Mouse (Mus musculus) gastrocnemius, adult 18-20 months (tissue): ENCODE data around the gene Crkl. TPM values are rescaled to one million over a fixed set of nuclear protein-coding genes. Genes with fewer than 3 reads are reported as not detected.

Experiments used
- DNase-seq: peaks from one replicate; pipeline ENCODE4 v3.0.0; 2021; ENCODE audit warnings: low spot score
- long read RNA-seq, 2 experiments: library from polyadenylated mRNA; stranded (forward); transcript quantifications; one replicate each; pipeline ENCODE4 v2.0.0; 2021
- total RNA-seq, 2 experiments: library from RNA; stranded (reverse); gene quantifications; 2 replicates each; pipeline ENCODE4 v1.2.3; 2021

Gene Crkl
- total RNA-seq: 10 to 100 TPM; 23.4 to 30.2 TPM
- long read RNA-seq, experiment 1, full-length matches to known transcripts: 20 of 22 reads
- long read RNA-seq, experiment 1, partial matches to known transcripts: 2 of 22 reads
- long read RNA-seq, experiment 1, other reads (novel, unspliced or antisense): 0 of 22 reads
- long read RNA-seq, experiment 2, full-length matches to known transcripts: 21 of 28 reads
- long read RNA-seq, experiment 2, partial matches to known transcripts: 2 of 28 reads
- long read RNA-seq, experiment 2, other reads (novel, unspliced or antisense): 5 of 28 reads

GRCm38 (mm10) chr16:17451541-17452372 is at the start of gene Crkl:
Gene Crkl (plus strand): TSS chr16:17451987.
- peak; percentile 97 for DNase-seq

DNA sequence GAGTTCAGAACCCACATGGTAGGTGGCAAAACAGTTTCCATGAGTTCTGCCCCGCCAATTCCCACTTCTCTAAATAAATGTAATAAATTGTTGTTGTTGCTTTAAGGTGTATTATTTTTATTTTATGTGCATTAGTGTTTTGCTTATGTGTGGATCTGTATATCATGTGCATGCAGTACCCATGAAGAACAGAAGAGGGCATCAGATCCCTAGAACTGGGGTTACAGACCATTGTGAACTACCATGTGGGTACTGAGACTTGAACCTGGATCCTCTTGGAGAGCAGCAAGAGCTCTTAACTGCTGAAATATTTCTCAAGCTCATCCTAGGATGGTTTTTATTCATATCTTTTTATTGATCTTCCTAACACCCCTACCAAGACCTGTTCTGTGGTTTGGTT is 48.9 kb upstream of the Crkl start:
- DNase-seq: peak; percentile 39

DNA sequence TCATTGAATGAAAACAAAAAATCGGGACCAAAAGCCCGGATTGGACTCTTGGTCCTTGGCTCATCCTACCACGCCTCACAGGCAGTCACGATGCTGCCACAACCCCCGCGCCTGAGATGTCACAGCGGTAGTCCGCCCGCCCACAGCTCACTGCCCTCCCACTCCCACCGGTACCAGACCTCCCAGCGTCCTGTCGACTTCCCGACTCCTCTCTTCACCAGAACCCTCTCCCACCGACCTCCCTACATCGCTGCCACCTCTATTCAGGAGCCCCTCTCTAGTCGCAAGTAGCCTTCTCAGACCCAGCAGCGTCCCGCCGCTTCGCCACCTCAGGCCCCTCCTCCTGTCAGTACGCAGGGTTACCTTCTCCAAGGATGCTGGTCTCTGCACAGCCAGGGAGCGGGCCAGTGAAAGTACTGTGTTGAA is 46.5 kb upstream of the Crkl start:
- DNase-seq: peak; percentile 49

- DNase-seq: peak; percentile 100
Measured at GRCm38 (mm10) chr16:17405736-17406443, 45.9 kb upstream of the Crkl start, which contains the start of the genes Snap29 and Pi4ka. Gene Snap29 (plus strand): TSS chr16:17405986. Gene Pi4ka (minus strand): TSS chr16:17406314.

DNA sequence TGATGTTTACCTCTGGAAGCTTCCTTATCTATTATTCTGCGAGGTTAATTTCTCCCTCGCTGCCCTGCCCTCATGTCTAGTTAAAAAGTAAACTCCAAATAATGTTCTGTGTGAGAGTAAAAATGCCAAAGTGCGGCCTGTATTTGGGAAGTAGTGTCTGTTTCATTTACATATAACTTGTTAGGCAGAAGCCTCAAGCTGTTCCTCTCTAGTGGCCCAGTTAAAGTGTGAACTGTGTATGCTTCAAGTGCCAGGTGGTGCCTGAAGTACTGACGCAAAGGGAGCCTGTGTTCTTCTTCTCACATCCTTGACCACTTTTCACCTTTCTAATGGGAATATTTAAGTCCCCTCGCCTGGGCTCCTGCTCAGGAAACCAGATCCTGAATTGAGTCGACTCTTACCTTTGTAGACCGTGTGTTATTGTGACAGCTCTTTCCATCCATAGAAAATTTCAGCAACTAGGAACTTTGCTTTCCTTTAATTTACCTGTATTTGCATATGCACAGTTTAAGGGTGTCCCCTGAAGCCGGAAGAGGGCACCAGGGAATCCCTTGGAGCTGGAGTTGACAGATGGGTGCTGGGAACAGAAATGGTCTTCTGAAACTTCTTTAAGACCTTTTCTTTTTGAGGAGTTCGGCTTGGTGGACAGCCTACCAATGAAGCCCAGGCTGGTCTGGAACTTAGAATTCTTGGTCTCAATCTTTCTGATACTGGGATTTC is 45.1 kb upstream of the Crkl start:
- no peak for DNase-seq

DNA sequence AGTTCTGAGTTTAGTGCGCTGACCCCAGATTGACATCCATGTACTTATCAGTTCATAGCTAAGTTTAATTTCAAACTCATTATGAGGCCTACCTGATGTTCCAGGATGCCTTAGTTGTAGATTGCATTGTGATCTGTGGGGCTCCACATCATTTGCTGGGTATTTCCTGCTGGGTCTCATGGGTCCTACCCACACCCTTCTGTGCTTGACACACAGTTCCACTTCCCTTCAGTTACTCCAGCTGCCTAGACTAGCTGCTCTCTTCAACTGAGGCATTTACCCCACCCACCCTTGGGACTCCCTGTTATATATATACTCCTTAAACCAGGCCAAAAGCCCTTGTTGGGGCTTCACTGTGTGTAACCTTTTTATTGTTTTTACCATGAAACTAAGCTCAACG is 42.7 kb upstream of the Crkl start:
- DNase-seq: no peak

- no peak for DNase-seq
Measured at GRCm38 (mm10) chr16:17410209-17410608, 41.6 kb upstream of the Crkl start.

GRCm38 (mm10) chr16:17423021-17423420 is 28.8 kb upstream of the Crkl start:
- no peak for DNase-seq

GRCm38 (mm10) chr16:17432576-17432975 is 19.2 kb upstream of the Crkl start:
- no peak for DNase-seq

- peak; percentile 34 for DNase-seq
Measured at GRCm38 (mm10) chr16:17452373-17452715, 557 bp downstream of the Crkl start.

DNA sequence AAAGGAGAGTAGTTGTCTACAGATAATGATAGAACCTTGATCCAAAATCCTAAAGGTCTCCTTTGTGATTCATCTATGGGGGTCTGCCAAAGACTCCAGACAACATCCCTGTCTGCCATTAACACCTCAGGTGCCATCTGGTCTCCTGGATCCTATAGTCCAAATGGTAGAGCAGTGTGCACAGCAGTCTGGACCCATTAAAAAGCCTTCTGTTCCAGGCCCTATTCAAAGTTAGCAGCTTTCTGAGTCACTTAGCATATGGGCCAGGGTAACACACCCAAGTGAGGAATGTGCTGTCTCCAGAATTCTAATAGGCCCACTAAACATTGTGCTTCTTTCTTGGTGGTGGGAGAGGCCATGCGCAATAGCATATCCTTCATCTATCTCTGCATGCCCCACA is 5.1 kb downstream of the Crkl start:
- DNase-seq: no peak

- DNase-seq: no peak
Measured at GRCm38 (mm10) chr16:17460254-17460653, 8.5 kb downstream of the Crkl start.

- DNase-seq: no peak
Measured at GRCm38 (mm10) chr16:17461596-17461995, 9.8 kb downstream of the Crkl start.

- DNase-seq: no peak
Measured at GRCm38 (mm10) chr16:17463184-17463583, 11.4 kb downstream of the Crkl start.

DNA sequence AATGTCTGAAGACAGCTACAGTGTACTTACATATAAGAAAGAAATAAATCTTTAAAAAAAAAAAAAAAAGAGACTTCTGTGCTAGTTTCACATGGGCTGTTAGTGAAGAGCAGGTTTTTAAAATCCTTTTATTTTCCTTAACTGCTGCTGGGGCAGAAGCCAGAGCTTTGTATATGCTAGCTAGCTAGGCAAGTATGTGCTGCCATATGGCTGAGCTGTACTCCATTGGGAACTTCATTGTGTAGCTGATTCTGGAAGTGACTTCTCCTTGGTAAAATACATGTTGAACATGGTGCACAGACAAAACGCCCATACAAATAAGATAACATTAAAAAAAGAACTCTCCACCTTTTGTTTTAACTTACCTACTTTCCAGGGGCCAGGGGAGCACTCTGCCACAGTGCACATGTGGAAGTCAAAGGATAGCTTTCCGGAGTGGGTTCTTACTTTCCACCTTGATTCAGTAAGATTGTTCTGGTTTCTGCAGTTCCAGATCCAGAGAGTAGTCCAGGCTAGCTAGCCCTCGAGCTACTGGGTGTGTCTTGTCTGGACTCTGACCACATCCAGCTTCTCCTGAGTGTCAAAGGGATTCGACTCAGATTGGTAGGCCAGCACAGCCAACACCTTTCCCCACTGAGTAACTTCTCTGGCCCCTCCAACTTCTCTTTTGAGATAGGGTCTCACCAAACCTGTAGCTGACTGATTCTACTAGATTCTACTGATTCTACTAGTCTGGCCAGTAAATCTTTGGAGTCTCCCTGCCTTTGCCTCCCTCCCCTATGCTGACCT is 15.3 kb downstream of the Crkl start:
- no peak for DNase-seq

DNA sequence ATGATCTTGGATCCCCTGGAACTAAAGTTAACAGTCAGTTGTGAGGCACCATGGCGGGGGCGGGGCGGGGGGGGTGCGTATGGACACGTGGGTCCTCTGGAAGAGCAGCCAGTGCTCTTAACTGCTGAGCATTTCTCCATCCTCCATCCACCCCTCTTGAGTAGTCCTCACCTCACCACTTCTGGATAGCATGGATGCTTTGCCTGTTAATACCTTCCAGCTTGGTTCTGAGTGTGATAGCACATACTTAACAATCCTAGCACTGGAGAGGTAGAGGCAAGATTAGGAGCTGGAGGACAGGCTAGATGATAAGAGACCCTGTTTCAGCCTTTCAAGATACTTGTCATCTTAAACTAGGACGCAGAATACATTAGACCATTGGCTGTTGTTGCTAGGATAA is 20.7 kb downstream of the Crkl start:
- no peak for DNase-seq

DNA sequence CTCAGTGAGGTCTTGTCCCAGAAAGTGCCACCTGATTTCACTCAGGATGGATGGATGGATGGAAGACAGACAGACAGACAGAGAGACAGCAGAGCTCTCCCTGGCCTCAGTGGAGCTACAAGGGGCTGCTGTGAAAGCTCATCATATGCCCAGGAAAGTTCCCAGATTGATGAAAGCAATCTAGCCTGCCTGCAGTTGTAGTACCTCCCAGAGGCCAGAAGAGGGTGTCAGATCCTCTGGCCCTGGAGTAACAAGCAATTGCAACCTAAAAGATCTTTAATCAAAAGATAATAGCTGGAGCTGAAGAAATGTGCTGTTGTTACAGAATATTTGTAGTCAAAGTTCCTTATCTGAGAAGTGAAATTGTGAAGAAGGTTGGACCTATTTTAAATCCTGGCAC is 22.3 kb downstream of the Crkl start:
- DNase-seq: no peak

- DNase-seq: no peak
Measured at GRCm38 (mm10) chr16:17474761-17475160, 23.0 kb downstream of the Crkl start.

DNA sequence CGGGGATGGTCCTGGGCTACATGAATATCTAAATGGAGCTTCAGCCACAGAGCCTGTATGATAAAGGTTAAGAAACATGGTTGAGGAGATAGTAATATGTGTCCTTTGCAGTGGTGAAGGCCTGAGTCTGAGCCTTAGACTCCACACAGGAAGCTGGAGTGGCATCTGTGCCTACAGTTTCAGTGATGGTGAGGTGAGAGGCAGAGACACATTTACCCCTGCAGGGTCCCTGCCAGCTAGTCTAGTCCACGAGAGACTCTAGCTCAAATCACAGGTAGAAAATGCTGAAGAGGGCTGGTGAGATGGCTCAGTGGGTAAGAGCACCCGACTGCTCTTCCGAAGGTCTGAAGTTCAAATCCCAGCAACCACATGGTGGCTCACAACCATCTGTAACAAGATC is 23.5 kb downstream of the Crkl start:
- DNase-seq: no peak

- DNase-seq: no peak
Measured at GRCm38 (mm10) chr16:17478331-17478943, 26.6 kb downstream of the Crkl start.
